Mouse (Mus musculus): Measurements from ENCODE around the gene Ttll7. TPM values are rescaled to one million over a fixed set of nuclear protein-coding genes. Genes with fewer than 3 reads are reported as not detected.

Ttll7 gene
- total RNA-seq, 2 experiments from 2014 or later = 145 to 154 TPM

DNA sequence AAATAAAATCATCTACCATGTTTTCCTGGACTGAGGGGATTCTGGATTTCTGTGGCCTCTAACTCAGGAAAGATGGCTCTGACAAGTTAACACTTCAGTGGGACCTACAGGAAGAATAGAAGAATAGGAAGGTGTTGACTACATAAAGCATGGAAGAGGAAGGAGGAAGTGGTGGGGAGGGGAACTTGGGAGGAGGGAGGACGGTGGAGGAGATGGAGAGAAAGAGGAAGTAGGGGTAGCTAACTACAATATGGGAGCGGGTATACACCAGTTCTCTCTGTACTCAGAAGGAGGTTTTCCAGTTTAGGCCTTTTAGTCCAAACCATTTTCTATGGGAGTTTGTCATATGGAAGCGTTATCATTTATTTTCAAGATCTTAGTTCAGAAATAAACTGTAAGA lies 112.2 kb downstream of the Ttll7 start:
- intact Hi-C loops (cut with DNase I) = no loop called here
- no peak for DNase-seq (ENCODE audit: low spot score in 2 of 2)

DNA sequence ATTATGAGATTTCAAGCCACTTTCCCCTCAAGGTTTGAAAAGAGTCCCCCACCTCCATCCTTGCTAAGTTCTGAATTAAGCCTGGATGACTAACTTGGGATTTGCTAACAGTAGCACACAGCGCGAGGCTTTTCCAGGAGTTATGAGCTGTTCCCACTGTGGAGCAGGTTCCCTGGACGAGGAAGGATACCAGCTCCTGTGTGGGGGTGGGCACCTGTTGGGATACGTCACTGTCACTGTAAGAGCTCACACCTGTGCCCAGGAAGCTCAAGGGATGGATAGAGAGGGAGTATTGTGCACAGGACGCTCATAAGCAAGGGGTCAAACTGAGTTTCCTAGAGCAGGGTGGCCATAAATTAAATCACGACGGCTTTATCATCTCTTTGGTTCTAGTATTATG lies 115.1 kb downstream of the Ttll7 start:
- DNase-seq (ENCODE audit: low spot score in 2 of 2) = no peak
- intact Hi-C loops (cut with DNase I) = no loop called here

DNA sequence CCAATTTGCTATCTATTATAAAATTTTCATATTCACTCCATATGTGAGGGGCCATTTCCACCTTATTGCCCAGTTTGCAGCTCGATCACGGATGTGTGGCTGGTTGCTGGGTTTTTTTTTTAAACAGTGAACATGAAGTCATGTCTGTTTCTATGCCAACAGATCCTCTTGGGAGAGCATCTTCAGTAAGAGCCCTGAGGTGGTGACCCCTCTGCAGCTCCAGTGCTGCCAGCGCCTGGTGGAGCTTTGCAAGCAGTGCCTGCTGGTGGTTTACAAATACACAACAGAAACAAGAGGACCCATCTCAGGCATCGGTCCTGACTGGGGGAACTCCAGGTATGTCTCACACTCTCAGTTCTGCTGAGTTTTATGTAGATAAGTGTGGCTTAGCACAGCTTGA lies 115.7 kb downstream of the Ttll7 start:
- DNase-seq (ENCODE audit: low spot score in 2 of 2) = no peak
- intact Hi-C loops (cut with DNase I) = no loop called here

DNA sequence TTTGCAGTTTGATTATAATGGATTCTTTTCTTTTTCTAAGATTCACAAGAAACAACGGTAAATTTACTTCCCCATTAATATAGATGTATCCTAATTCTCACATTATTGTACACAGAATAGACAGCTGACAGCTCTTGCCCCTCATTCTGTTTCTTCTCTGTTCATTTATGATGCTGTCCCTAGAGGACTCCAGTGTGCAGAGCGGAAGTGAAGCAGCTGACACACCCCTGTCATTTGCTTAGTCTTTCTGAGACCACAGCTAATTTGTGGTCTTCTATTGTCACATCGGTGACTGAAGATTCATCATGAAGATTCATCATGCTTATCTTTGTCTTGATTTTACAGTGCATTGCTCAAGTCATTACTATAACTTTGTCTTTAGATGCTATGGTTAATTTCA lies 126.1 kb downstream of the Ttll7 start:
- no peak for DNase-seq (ENCODE audit: low spot score in 2 of 2)
- intact Hi-C loops (cut with DNase I) = no loop called here

DNA sequence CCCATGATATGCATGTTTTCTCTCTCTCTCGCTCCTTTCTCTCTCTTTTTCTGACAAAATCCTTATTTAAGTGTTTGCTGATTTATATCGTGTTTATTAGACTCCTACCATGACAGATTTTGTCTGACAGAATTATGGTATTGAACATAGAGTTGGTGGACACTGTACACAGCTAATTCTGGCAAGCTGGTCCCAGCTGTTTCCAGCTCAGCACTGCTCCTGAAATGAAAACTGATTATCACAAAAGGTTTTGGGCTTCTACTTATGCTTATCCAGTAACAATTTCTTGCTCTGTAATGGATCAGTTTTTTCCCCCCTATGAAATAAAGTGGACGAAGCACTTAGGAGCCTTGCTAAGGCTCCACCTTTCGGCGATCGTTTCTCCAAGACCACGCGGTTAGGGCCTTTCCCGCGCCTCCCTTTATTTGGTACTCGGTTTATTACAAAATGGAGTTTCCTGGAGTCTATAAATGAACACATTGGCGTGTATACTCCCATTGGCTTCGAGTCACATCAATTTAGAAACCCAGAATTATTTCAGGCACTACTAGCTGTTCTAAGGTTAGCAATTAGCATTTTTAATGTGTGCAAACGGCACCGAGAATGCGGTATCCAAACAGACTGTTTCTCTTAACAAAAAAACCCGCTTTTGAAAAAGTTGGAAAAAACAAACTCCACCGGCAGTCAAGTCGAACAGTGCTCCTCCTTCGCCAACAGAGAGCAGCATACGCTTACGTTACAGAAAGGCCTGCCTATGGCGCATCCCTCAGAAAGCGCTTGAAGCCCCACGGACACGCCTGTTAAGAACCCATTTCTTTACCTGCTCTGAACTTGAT lies 141.9 kb downstream of the Ttll7 start:
- intact Hi-C loops (cut with DNase I) = loop anchor here (5.0 kb wide), 1 partner anchor 1983 kb away; no protein-coding TSS in a partner anchor
- peak; percentile 54 to 68 for DNase-seq (ENCODE audit: low spot score in 2 of 2)

DNA sequence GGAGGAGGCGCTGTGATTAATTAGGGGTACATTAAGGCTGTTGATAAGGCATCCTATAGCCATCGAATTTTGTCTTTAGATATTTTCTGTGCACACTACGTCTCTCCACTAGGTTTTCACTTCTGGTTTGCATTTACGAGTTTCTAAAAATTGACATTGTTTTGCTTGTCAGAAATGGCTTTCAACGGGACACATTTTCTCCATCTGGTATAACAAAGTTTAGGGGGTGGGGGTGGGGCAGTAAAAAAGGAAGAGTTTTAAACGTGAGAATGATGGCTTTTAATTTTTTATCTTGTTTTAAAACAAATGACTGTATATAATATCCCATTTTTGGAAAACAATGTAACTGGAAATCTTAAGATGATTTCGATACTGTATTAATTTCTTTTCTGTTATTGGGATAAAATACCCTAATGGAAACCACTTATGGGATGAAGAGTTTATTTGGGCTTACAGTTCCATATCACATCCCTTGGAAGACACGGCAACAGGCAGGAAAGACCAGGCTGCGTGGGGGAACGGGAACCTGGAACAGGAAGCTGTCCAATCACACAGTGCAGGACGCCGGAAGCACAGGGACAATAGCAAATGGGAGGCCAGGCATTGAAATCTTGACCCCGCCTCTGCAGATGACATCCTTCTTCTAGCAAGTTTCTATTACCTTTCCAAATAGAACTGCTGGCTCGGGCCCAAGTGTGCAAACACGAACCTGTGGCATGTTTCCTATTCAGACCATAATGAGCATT lies 142.7 kb downstream of the Ttll7 start:
- intact Hi-C loops (cut with DNase I) = loop anchor here (5.0 kb wide), 1 partner anchor 1982 kb away; no protein-coding TSS in a partner anchor
- DNase-seq (ENCODE audit: low spot score in 2 of 2) = no peak

DNA sequence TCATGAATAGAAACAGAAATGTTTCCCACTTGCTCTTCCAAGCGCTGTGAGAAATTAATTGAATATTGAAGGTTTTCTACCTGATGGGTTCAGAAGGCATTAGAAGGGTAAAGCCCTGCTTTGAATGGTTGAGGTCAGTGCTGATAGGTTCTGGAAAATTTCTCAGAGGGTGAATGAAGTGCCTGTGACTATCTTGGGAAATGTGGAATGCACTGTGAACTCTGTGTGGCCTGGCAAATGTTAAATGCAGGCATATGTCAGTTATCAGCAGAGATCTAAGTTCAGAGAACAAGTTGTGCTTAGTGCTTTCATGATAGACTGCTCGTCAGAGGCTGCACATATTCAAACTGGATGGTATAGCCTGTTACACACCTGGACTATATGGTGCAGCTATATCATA lies 147.0 kb downstream of the Ttll7 start:
- no peak for DNase-seq (ENCODE audit: low spot score in 2 of 2)
- intact Hi-C loops (cut with DNase I) = no loop called here

DNA sequence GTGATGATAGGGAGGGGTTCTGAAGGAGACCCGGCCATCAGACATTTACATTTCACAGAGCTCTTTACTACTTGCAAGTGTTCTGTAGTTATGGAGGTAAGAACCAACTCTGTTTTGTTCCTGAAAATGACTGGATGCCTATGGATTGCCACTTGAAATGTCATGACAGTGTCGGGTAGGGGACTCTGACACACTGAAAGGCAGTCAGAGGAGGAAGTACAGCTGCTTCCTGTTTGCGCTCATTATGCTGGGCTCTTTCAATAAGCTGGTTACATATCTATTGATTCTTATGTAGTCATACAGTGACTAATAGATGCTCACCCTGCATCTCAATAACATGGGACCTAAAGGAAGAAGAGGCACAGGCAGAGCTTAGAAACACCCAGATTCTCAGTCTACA lies 148.8 kb downstream of the Ttll7 start:
- no peak for DNase-seq (ENCODE audit: low spot score in 2 of 2)
- intact Hi-C loops (cut with DNase I) = no loop called here

DNA sequence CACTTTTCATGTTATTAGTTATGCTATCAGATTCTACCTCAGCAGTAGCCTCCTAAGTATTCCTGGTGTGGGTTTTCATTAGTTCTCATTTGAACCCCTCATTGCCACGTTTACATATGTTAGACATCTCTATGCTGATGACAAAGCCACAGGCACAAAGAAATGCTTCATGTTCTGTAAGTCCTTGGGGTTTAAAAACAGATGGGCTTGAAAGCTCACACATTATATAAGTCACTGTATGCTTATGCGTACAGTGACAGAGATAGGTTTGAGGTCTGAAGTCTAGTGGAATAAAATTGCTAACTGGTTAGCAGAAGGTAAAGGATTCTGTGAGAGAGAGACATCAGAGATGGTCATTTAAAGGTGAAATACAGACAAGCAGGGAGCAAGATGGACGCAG lies 149.4 kb downstream of the Ttll7 start:
- no peak for DNase-seq (ENCODE audit: low spot score in 2 of 2)
- intact Hi-C loops (cut with DNase I) = no loop called here

DNA sequence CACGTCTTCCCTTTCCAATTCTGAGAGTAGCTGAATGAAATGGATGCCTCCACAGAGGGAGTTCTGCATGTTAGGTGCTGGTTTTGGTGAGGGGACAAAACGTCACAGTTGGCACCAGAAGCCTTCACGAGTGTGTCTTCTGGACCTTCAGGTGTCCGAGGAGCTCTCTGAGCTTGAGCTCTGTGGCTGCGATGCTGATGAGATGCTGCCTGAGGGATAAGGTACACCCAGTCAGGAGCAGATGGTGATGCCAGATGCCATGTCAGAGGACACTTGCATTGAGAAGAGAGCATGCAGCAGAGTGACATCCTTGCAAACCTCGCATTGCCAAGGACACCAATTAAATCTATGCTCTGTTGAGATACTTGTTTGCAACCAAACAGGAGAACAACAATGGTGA lies 164.3 kb downstream of the Ttll7 start:
- intact Hi-C loops (cut with DNase I) = no loop called here
- DNase-seq (ENCODE audit: low spot score in 2 of 2) = no peak

DNA sequence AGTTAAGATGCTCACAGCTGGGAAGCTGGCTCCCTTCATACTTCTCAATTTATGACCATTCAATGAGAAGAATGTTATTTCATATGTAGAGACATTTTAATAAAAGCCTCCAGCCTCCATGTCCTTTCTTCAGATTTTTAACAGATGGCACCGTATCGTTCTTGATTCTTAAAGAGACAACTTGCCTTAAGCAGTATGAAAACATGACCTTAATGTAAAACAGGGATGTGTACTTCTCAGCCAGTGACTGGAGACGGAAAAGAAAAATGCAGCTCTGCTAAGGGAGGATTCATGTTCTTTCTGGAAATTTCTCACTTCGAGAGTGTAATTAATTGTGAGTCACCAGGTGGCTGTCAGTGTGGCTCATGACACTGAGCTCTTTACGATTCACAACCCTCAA lies 167.3 kb downstream of the Ttll7 start:
- DNase-seq (ENCODE audit: low spot score in 2 of 2) = no peak
- intact Hi-C loops (cut with DNase I) = no loop called here

DNA sequence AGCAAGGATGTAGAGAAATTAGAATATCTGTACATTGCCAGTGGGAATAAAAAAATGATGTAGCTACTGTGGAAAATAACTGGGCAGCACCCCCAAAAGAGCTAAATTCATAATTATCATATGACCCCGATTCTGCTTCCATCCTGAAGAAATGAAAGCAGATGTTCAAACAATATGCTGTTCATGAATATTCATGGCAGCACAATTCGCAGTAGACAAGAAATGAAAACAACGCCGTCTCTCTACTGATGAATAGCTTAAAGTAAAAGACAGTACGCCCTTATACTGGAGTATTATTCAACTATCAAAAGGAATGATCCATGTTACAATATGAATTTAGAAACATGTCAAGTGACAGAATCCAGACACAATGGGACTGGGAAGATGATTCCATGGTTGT lies 174.1 kb downstream of the Ttll7 start:
- intact Hi-C loops (cut with DNase I) = no loop called here
- no peak for DNase-seq (ENCODE audit: low spot score in 2 of 2)

DNA sequence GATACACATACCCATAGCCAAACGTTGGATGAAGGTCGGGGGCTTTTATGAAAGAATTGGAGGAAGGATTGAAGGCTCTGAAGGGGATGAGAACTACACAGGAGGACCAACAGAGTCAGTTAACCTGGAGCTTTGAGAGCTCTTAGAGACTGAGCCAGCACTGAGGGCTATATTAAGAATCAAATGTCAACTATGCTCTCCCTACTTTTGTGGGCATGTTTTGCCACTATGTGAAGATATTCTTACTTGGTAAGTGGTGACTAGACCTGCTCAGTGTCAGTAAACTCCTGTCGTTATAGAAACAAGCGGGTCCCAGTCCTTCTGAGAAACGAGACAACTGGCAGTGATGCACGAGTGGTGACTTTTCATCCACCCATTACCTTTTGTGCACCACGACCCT lies 176.2 kb downstream of the Ttll7 start:
- intact Hi-C loops (cut with DNase I) = no loop called here
- DNase-seq (ENCODE audit: low spot score in 2 of 2) = no peak

DNA sequence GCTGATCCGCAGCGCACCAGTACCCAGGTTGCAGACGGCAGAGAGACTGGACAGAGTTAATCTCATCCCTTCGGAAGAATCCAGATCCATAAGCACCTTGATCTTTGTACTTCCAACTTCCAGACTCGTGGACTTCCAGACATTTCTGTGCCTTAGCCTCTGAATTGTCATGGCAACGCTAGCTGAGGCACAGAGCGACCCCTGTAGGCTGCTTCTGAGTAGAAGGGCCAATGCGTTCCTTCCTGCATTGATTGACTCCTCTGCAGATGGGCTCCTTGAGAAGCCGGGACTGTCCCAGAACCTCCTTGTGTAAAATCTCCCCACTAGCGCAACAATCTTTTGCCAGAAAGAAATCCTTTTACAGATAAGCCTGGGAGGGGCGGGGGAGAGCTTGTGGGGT lies 177.6 kb downstream of the Ttll7 start:
- intact Hi-C loops (cut with DNase I) = no loop called here
- no peak for DNase-seq (ENCODE audit: low spot score in 2 of 2)

DNA sequence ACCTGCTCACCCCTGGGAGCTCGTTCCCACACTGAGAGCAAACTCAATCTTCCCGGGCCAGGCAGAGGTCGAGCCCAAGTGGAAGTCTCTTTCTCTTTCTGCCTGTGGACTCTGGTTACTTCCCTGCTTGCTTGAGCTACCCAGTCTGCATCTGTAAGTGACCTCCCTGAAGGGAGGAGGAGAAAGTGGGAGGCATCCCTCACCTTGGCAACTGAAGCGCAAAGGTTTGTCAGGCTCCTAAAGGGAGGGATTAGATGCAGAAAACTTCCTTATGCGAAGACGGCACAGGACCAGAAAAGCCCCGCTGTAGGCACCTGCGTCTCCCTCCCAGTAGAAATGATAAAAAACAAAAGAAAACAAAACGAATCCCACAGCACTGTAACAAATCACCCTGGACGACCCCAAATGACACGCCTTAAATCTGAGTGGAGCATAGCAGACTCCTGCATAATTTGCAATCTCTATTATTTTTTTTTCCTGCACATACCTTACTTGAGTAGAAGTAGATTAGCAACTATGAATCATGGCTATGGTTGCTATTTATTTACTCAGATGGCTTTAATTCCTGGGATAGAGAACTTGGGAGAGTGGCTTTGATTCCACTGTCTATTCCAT lies 178.2 kb downstream of the Ttll7 start:
- intact Hi-C loops (cut with DNase I) = no loop called here
- DNase-seq (ENCODE audit: low spot score in 2 of 2) = no peak

Other genes with a start within 250 kb of the Ttll7 start
- not detected for gene Dnase2b, start 236.8 kb upstream of the Ttll7 start, total RNA-seq (2021)
- under 1 TPM; 0.24 to 0.57 TPM for gene 4930503B20Rik, start 201.1 kb upstream of the Ttll7 start, total RNA-seq (2021)
- gene Samd13, start 166.8 kb upstream of the Ttll7 start, total RNA-seq (2021) = not detected
- 100 to 1,000 TPM; 515 to 525 TPM for gene Prkacb, start 39.4 kb upstream of the Ttll7 start, total RNA-seq (2021)

All from left cerebral cortex, postnatal 14 days (tissue).